Mouse (Mus musculus): ENCODE results near the gene Tchhl1. TPM values are rescaled to one million over a fixed set of nuclear protein-coding genes. Genes with fewer than 3 reads are reported as not detected.

Gene Tchhl1
- polyA plus RNA-seq (2012; rRNA removed): not detected in 2 replicates

GRCm38 (mm10) chr3:93468561-93468960 is at the start of gene Tchhl1:
Gene Tchhl1 (plus strand): TSS chr3:93468754.

GRCm38 (mm10) chr3:93442030-93442429 is 26.5 kb upstream of the Tchhl1 start, which contains the start of gene Tchh:
Gene Tchh (plus strand): TSS chr3:93442330.

GRCm38 (mm10) chr3:93520330-93521193 is 52.0 kb downstream of the Tchhl1 start, which contains the start of gene S100a11:
Gene S100a11 (plus strand): TSS chr3:93520488.

Other genes with a start within 250 kb of the Tchhl1 start
- gene Flg, start 195.2 kb upstream of the Tchhl1 start, polyA plus RNA-seq (2012; rRNA removed): 0.03 TPM in 1 of 2 replicates, not detected in the other
- gene Hrnr, start 149.0 kb upstream of the Tchhl1 start, polyA plus RNA-seq (2012; rRNA removed): not detected in 2 replicates
- not detected in 2 replicates for gene Rptn, start 75.1 kb upstream of the Tchhl1 start, polyA plus RNA-seq (2012; rRNA removed)
- 0.08 and 0.15 TPM in 2 replicates for gene Tchh, start 26.4 kb upstream of the Tchhl1 start, polyA plus RNA-seq (2012; rRNA removed)
- gene S100a11, start 51.7 kb downstream of the Tchhl1 start, polyA plus RNA-seq (2012; rRNA removed): 39.5 and 106 TPM in 2 replicates
- gene S100a10, start 86.3 kb downstream of the Tchhl1 start, polyA plus RNA-seq (2012; rRNA removed): 48.0 and 49.3 TPM in 2 replicates
- not detected in 2 replicates for gene Tdpoz2, start 183.9 kb downstream of the Tchhl1 start, polyA plus RNA-seq (2012; rRNA removed)
- not detected in 2 replicates for gene Tdpoz1, start 207.6 kb downstream of the Tchhl1 start, polyA plus RNA-seq (2012; rRNA removed)
- not detected in 2 replicates for gene Gm37596, start 224.3 kb downstream of the Tchhl1 start, polyA plus RNA-seq (2012; rRNA removed)

Data from ovary, adult 2 months (tissue).